Mouse (Mus musculus) bone marrow macrophage, adult 2 months (primary cell): Measurements from ENCODE around the gene Kctd13. TPM values are rescaled to one million over a fixed set of nuclear protein-coding genes. Genes with fewer than 3 reads are reported as not detected.

Experiments
- H3K27ac ChIP-seq: 2 replicates; pipeline ENCODE4 v1.5.1; 2012; ENCODE audit warnings: low read depth, low read length; ENCODE audit not compliant: insufficient read depth
- H3K4me1 ChIP-seq: 2 replicates; pipeline ENCODE4 v1.6.1; 2012; ENCODE audit warnings: low read length; ENCODE audit not compliant: control insufficient read depth, insufficient read depth
- H3K4me3 ChIP-seq: 2 replicates; pipeline ENCODE4 v1.5.1; 2012; ENCODE audit warnings: mild to moderate bottlenecking, low read length, moderate library complexity; ENCODE audit not compliant: insufficient read depth
- CTCF ChIP-seq: IDR thresholded peaks from 2 replicates; pipeline ENCODE4 v1.5.1; 2012; ENCODE audit warnings: low read depth, mild to moderate bottlenecking, low read length, moderate library complexity
- POLR2A ChIP-seq: IDR thresholded peaks from 2 replicates; pipeline ENCODE4 v1.6.1; 2012; ENCODE audit warnings: mild to moderate bottlenecking, low read depth, low read length, borderline replicate concordance
- polyA plus RNA-seq: library from polyadenylated mRNA; stranded (reverse); fragments of >200 nt; gene quantifications from 2 replicates; pipeline ENCODE4 v1.2.4, GENCODE M21; 2012; ENCODE audit not compliant: missing spikeins, insufficient read depth, insufficient read length

The Kctd13 gene
- polyA plus RNA-seq, 1 experiment: 17.5 TPM

- H3K4me1 ChIP-seq: peaks cover 21% of the 10 kb centered on the region
- H3K27ac ChIP-seq: no peak overlapping the region
- H3K4me3 ChIP-seq: no peak overlapping the region
- TF ChIP-seq POLR2A (no peak), CTCF (no peak)
Measured at GRCm38 (mm10) chr7:126951741-126952140, 23.1 kb downstream of the Kctd13 start.

GRCm38 (mm10) chr7:126952646-126953045 is 24.0 kb downstream of the Kctd13 start:
- H3K4me1 ChIP-seq: peaks cover 21% of the 10 kb centered on the region

GRCm38 (mm10) chr7:126955125-126955524 is 26.4 kb downstream of the Kctd13 start:
- TF ChIP-seq CTCF: no peak
- TF ChIP-seq POLR2A: no peak
- H3K4me3 ChIP-seq: no peak overlapping the region
- H3K4me1 ChIP-seq: peaks cover 19% of the 10 kb centered on the region
- H3K27ac ChIP-seq: no peak overlapping the region

More at GRCm38 (mm10) chr7:126952646-126953045, 24.0 kb downstream of the Kctd13 start:
- H3K4me3 ChIP-seq: no peak overlapping the region
- TF ChIP-seq POLR2A: no peak
- TF ChIP-seq CTCF: no peak
- no peak overlapping the region for H3K27ac ChIP-seq

GRCm38 (mm10) chr7:126959780-126960179 is 31.1 kb downstream of the Kctd13 start:
- Histone ChIP-seq H3K4me1 (peaks cover 16% of the 10 kb centered on the region), H3K4me3 (no peak overlapping the region), H3K27ac (no peak overlapping the region)
- TF ChIP-seq CTCF: no peak
- no peak for TF ChIP-seq POLR2A

- TF ChIP-seq POLR2A (no peak), CTCF (no peak)
- H3K4me3 ChIP-seq: no peak overlapping the region
- no peak overlapping the region for H3K27ac ChIP-seq
- H3K4me1 ChIP-seq: peaks cover 8% of the 10 kb centered on the region
Measured at GRCm38 (mm10) chr7:126961095-126961494, 32.4 kb downstream of the Kctd13 start.

GRCm38 (mm10) chr7:126961965-126962364 is 33.3 kb downstream of the Kctd13 start:
- Histone ChIP-seq H3K4me3 (no peak overlapping the region), H3K27ac (no peak overlapping the region), H3K4me1 (peaks cover 8% of the 10 kb centered on the region)
- TF ChIP-seq POLR2A (no peak), CTCF (no peak)

GRCm38 (mm10) chr7:126963548-126964286 is 35.0 kb downstream of the Kctd13 start:
- TF ChIP-seq CTCF: peak; percentile 27; the same call in 1 of the 2 replicates
- no peak for TF ChIP-seq POLR2A

GRCm38 (mm10) chr7:126965568-126965967 is 36.9 kb downstream of the Kctd13 start:
- H3K4me3 ChIP-seq: no peak overlapping the region
- no peak overlapping the region for H3K27ac ChIP-seq
- no peak for TF ChIP-seq POLR2A
- no peak for TF ChIP-seq CTCF
- H3K4me1 ChIP-seq: no peaks in the 10 kb centered on the region

More at GRCm38 (mm10) chr7:126963548-126964286, 35.0 kb downstream of the Kctd13 start:
- Histone ChIP-seq H3K4me3 (no peak overlapping the region), H3K4me1 (peaks cover 8% of the 10 kb centered on the region), H3K27ac (no peak overlapping the region)

- TF ChIP-seq POLR2A (no peak), CTCF (no peak)
- Histone ChIP-seq H3K27ac (no peak overlapping the region), H3K4me1 (no peaks in the 10 kb centered on the region), H3K4me3 (no peak overlapping the region)
Measured at GRCm38 (mm10) chr7:126967361-126967760, 38.7 kb downstream of the Kctd13 start.

GRCm38 (mm10) chr7:126975493-126975892 is 46.8 kb downstream of the Kctd13 start:
- H3K27ac ChIP-seq: peak overlapping the region; percentile 97
- peaks cover 10% of the 10 kb centered on the region for H3K4me1 ChIP-seq
- H3K4me3 ChIP-seq: peak overlapping the region; percentile 76
- TF ChIP-seq CTCF (no peak), POLR2A (no peak)

- Histone ChIP-seq H3K27ac (peak within 1 kb of the TSS; percentile 97), H3K4me1 (peaks cover 10% of the 10 kb centered on the region)
- TF ChIP-seq CTCF: no peak
- TF ChIP-seq POLR2A: no peak
Measured at GRCm38 (mm10) chr7:126975893-126975949, 47.0 kb downstream of the Kctd13 start, which contains the start of gene Cdipt. Gene Cdipt (plus strand): TSS chr7:126975914.

More at GRCm38 (mm10) chr7:126975893-126975949, 47.0 kb downstream of the Kctd13 start, which contains the start of gene Cdipt:
- peak within 1 kb of the TSS; percentile 76 for H3K4me3 ChIP-seq
